In genomic region chr7:83580946-83581345, GRCm38 (mm10) we compare ENCODE assay signal across 11 mouse cellular contexts. TPM values are rescaled to one million over a fixed set of nuclear protein-coding genes. Genes with fewer than 3 reads are reported as not detected.
DNase-seq lines count a peak whose midpoint lies in the region; ATAC-seq and TF ChIP-seq lines count a peak whose summit lies in the region.
"Had no signal": no experiment of that assay in that cellular context is flagged by ENCODE, and none has a peak within 500 bp of the region (broad histone marks: within the 10 kb centered on the region; RNA-seq: fewer than 3 reads in every experiment).

No protein-coding gene starts in this region.

- H3K36me3 ChIP-seq in limb, embryonic 14.5 days (ENCODE audit: control insufficient read depth, insufficient read depth, low read length), result no peaks in the 10 kb centered on the region
- H3K36me3 ChIP-seq in limb, embryonic 10.5 days, result no peaks in the 10 kb centered on the region
- no peaks in the 10 kb centered on the region for H3K36me3 ChIP-seq in embryonic facial prominence, embryonic 11.5 days (replicated peaks; ENCODE audit: control insufficient read depth, insufficient read depth, low read depth, low read length)
- no peaks in the 10 kb centered on the region for H3K36me3 ChIP-seq in midbrain, embryonic 16.5 days (ENCODE audit: control insufficient read depth, insufficient read depth, low read length)
- H3K36me3 ChIP-seq: embryonic facial prominence, embryonic 15.5 days had no signal

- WGBS in limb, embryonic 14.5 days, result 73% methylated on average over 4 of the region's 4 CpGs
- WGBS in limb, embryonic 10.5 days, result 83% methylated on average over 4 of the region's 4 CpGs
- WGBS in embryonic facial prominence, embryonic 11.5 days, result 43% methylated on average over 4 of the region's 4 CpGs
- 31% methylated on average over 4 of the region's 4 CpGs for WGBS in midbrain, embryonic 16.5 days

- no peak overlapping the region for H3K9ac ChIP-seq in limb, embryonic 14.5 days (ENCODE audit: low read depth, low read length, severe bottlenecking)
- no peak overlapping the region for H3K9ac ChIP-seq in embryonic facial prominence, embryonic 11.5 days (replicated peaks; ENCODE audit: low read length)
- no peak overlapping the region for H3K9ac ChIP-seq in midbrain, embryonic 16.5 days (ENCODE audit: low read depth, low read length)
- H3K9ac ChIP-seq: embryonic facial prominence, embryonic 15.5 days had no signal

- no peaks in the 10 kb centered on the region for H3K27me3 ChIP-seq in limb, embryonic 14.5 days (ENCODE audit: control insufficient read depth, insufficient read depth, low read length)
- H3K27me3 ChIP-seq in limb, embryonic 10.5 days (ENCODE audit: low read depth, poor library complexity, severe bottlenecking), result no peaks in the 10 kb centered on the region
- H3K27me3 ChIP-seq in embryonic facial prominence, embryonic 11.5 days (ENCODE audit: control insufficient read depth, insufficient read depth, low read length), result no peaks in the 10 kb centered on the region
- no peaks in the 10 kb centered on the region for H3K27me3 ChIP-seq in midbrain, embryonic 16.5 days (ENCODE audit: control insufficient read depth, insufficient read depth, low read depth, low read length)
- H3K27me3 ChIP-seq: CH12.LX; embryonic facial prominence, embryonic 15.5 days had no signal

- H3K4me3 ChIP-seq in limb, embryonic 14.5 days (replicated peaks; ENCODE audit: low read length), result no peak overlapping the region
- H3K4me3 ChIP-seq in limb, embryonic 10.5 days, result no peak overlapping the region
- H3K4me3 ChIP-seq in embryonic facial prominence, embryonic 11.5 days (ENCODE audit: low read depth, low read length), result no peak overlapping the region
- no peak overlapping the region for H3K4me3 ChIP-seq in midbrain, embryonic 16.5 days (ENCODE audit: low read depth, low read length)
- H3K4me3 ChIP-seq: embryonic facial prominence, embryonic 15.5 days had no signal

- no peak overlapping the region for H3K27ac ChIP-seq in limb, embryonic 14.5 days (replicated peaks; ENCODE audit: low read depth, low read length)
- no peak overlapping the region for H3K27ac ChIP-seq in limb, embryonic 10.5 days
- H3K27ac ChIP-seq in embryonic facial prominence, embryonic 11.5 days (replicated peaks; ENCODE audit: low read depth, low read length), result no peak overlapping the region
- no peak overlapping the region for H3K27ac ChIP-seq in midbrain, embryonic 16.5 days (ENCODE audit: low read length)
- H3K27ac ChIP-seq: embryonic facial prominence, embryonic 15.5 days had no signal

- no peak for ATAC-seq in limb, embryonic 14.5 days (ENCODE audit: low FRiP score, low read depth)
- no peak for ATAC-seq in embryonic facial prominence, embryonic 11.5 days (replicated peaks; ENCODE audit: insufficient number of reproducible peaks, low FRiP score, low TSS enrichment, low read depth)
- ATAC-seq in midbrain, embryonic 16.5 days, result peak; percentile 77
- no peak for ATAC-seq in megakaryocyte, adult 5-6 weeks (ENCODE audit: poor library complexity, severe bottlenecking)

- peak; percentile 10 for DNase-seq in gastrocnemius, adult 18-20 months (ENCODE audit: low spot score)
- DNase-seq in gastrocnemius, adult 8-10 months (ENCODE audit: low spot score in 2 of 2), result no peak
- peak; percentile 28 for DNase-seq in limb, embryonic 14.5 days (ENCODE audit: low spot score)
- DNase-seq in limb, embryonic 10.5 days (ENCODE audit: low spot score), result no peak
- DNase-seq in embryonic facial prominence, embryonic 11.5 days (ENCODE audit: low spot score), result peak; percentile 50
- no peak for DNase-seq in thymus, postnatal 4 days
- DNase-seq: heart, postnatal 36 days had no signal

- no peak for TF ChIP-seq POLR2A in limb, embryonic 14.5 days (IDR thresholded peaks at IDR 0.05; ENCODE audit: borderline replicate concordance, extremely low read depth, insufficient read depth, insufficient read length)

- no peak overlapping the region for H3K4me2 ChIP-seq in limb, embryonic 14.5 days (replicated peaks; ENCODE audit: low read depth, low read length, severe bottlenecking)
- no peak overlapping the region for H3K4me2 ChIP-seq in embryonic facial prominence, embryonic 11.5 days (ENCODE audit: low read depth, low read length)
- no peak overlapping the region for H3K4me2 ChIP-seq in midbrain, embryonic 16.5 days (ENCODE audit: low read length)
- H3K4me2 ChIP-seq: embryonic facial prominence, embryonic 15.5 days had no signal

- H3K4me1 ChIP-seq in limb, embryonic 14.5 days (ENCODE audit: control insufficient read depth, insufficient read depth, low read length), result peaks cover 10% of the 10 kb centered on the region
- peaks cover 8% of the 10 kb centered on the region for H3K4me1 ChIP-seq in limb, embryonic 10.5 days
- no peaks in the 10 kb centered on the region for H3K4me1 ChIP-seq in embryonic facial prominence, embryonic 11.5 days (ENCODE audit: control insufficient read depth, insufficient read depth, low read length)
- 0 out of 2 replicates have a peak, but pooled peaks cover 5% of the 10 kb centered on the region for H3K4me1 ChIP-seq in midbrain, embryonic 16.5 days (ENCODE audit: control insufficient read depth, insufficient read depth, low read length)

- H3K9me3 ChIP-seq in limb, embryonic 14.5 days (ENCODE audit: control insufficient read depth, low read length), result no peaks in the 10 kb centered on the region
- H3K9me3 ChIP-seq in limb, embryonic 10.5 days (replicated peaks), result no peaks in the 10 kb centered on the region
- H3K9me3 ChIP-seq in embryonic facial prominence, embryonic 11.5 days (replicated peaks; ENCODE audit: control insufficient read depth, low read length), result no peaks in the 10 kb centered on the region
- H3K9me3 ChIP-seq in midbrain, embryonic 16.5 days (replicated peaks; ENCODE audit: control insufficient read depth, low read length, poor library complexity, severe bottlenecking), result no peaks in the 10 kb centered on the region
- H3K9me3 ChIP-seq: embryonic facial prominence, embryonic 15.5 days had no signal

RNA-seq across cellular contexts. Expression of gene Tmc3, which starts 3.8 kb away (rescaled TPM):
- under 1 TPM; 0.02 to 0.07 TPM for total RNA-seq in gastrocnemius, adult 18-20 months (2021)
- total RNA-seq in gastrocnemius, adult 8-10 months (2022), result not detected
- polyA plus RNA-seq in limb, embryonic 14.5 days (2012; rRNA removed), result 0.96 and 1.3 TPM in 2 replicates
- 1.1 and 1.5 TPM in 2 replicates for polyA plus RNA-seq in limb, embryonic 14.5 days (2014; fragmentation: Nextera tagmentation; extraction: Ambion mirVana)
- polyA plus RNA-seq in limb, embryonic 10.5 days (2016; fragmentation: Nextera tagmentation; extraction: Ambion mirVana), result 0.31 and 0.66 TPM in 2 replicates
- 1.1 and 1.5 TPM in 2 replicates for polyA plus RNA-seq in embryonic facial prominence, embryonic 11.5 days (2014; fragmentation: Nextera tagmentation; extraction: Ambion mirVana)
- 0.16 and 0.40 TPM in 2 replicates for polyA plus RNA-seq in midbrain, embryonic 16.5 days (2015; fragmentation: Nextera tagmentation; extraction: Ambion mirVana)
- total RNA-seq in megakaryocyte, adult 5-6 weeks (2015), result 0.07 TPM in 1 of 2 replicates, not detected in the other
- 0.20 TPM in 1 of 2 replicates, not detected in the other for total RNA-seq in megakaryocyte, adult 5-6 weeks (2017)

RNA-seq across cellular contexts. Expression of gene Stard5, which starts 50.8 kb away (rescaled TPM):
- total RNA-seq in gastrocnemius, adult 18-20 months (2021), result 1 to 10 TPM; 3.1 to 4.1 TPM
- total RNA-seq in gastrocnemius, adult 8-10 months (2022), result 1 to 10 TPM; 1.7 to 3.7 (median 2.7) TPM
- 18.5 and 20.0 TPM in 2 replicates for polyA plus RNA-seq in limb, embryonic 14.5 days (2012; rRNA removed)
- 21.6 and 23.7 TPM in 2 replicates for polyA plus RNA-seq in limb, embryonic 14.5 days (2014; fragmentation: Nextera tagmentation; extraction: Ambion mirVana)
- 15.2 and 18.1 TPM in 2 replicates for polyA plus RNA-seq in limb, embryonic 10.5 days (2016; fragmentation: Nextera tagmentation; extraction: Ambion mirVana)
- polyA plus RNA-seq in embryonic facial prominence, embryonic 11.5 days (2014; fragmentation: Nextera tagmentation; extraction: Ambion mirVana), result 19.2 and 19.5 TPM in 2 replicates
- polyA plus RNA-seq in midbrain, embryonic 16.5 days (2015; fragmentation: Nextera tagmentation; extraction: Ambion mirVana), result 6.0 and 6.5 TPM in 2 replicates
- total RNA-seq in megakaryocyte, adult 5-6 weeks (2015), result 14.5 and 16.4 TPM in 2 replicates
- total RNA-seq in megakaryocyte, adult 5-6 weeks (2017), result 15.0 and 17.3 TPM in 2 replicates

Comparison
In these comparisons a context has a peak if more than half of its experiments do, and no peak if none do; other contexts are left out.
1. DNase-seq: peak in gastrocnemius, adult 18-20 months (single experiment), limb, embryonic 14.5 days (single experiment) and embryonic facial prominence, embryonic 11.5 days (single experiment); none in gastrocnemius, adult 8-10 months (0 of 2), limb, embryonic 10.5 days (single experiment) and thymus, postnatal 4 days (single experiment).